27 mouse cellular contexts compared by ENCODE assay signal in genomic region chr13:84638401-84638934, GRCm38 (mm10).
A peak's percentile ranks its signal among the peaks of the same experiment; 100 is the strongest.
DNase-seq lines count a peak whose midpoint lies in the region; ATAC-seq and TF ChIP-seq lines count a peak whose summit lies in the region.
"Had no signal": no experiment of that assay in that cellular context is flagged by ENCODE, and none has a peak within 500 bp of the region (broad histone marks: within the 10 kb centered on the region; RNA-seq: fewer than 3 reads in every experiment).

No protein-coding gene starts in this region.

- H3K4me2 ChIP-seq in midbrain, embryonic 11.5 days = no peak overlapping the region
- H3K4me2 ChIP-seq in midbrain, embryonic 14.5 days (ENCODE audit: low read length) = no peak overlapping the region
- no peak overlapping the region; the same call in 1 of the 2 replicates for H3K4me2 ChIP-seq in forebrain, embryonic 14.5 days (ENCODE audit: low read length)
- H3K4me2 ChIP-seq in heart, embryonic 12.5 days = no peak overlapping the region
- no peak overlapping the region for H3K4me2 ChIP-seq in lung, postnatal 0 days (replicated peaks; ENCODE audit: low read depth, low read length)
- H3K4me2 ChIP-seq: embryonic facial prominence, embryonic 15.5 days; heart, embryonic 15.5 days; hindbrain, embryonic 14.5 days; intestine, embryonic 15.5 days had no signal

- WGBS in midbrain, embryonic 11.5 days = 53% methylated on average over 4 of the region's 4 CpGs
- 55% methylated on average over 4 of the region's 4 CpGs for WGBS in midbrain, embryonic 14.5 days
- WGBS in forebrain, embryonic 14.5 days = 10% methylated on average over 4 of the region's 4 CpGs
- 66% methylated on average over 4 of the region's 4 CpGs for WGBS in heart, embryonic 12.5 days
- WGBS in lung, postnatal 0 days = 74% methylated on average over 4 of the region's 4 CpGs

- H3K27me3 ChIP-seq in midbrain, embryonic 11.5 days (ENCODE audit: control insufficient read depth, insufficient read depth, low read length) = no peaks in the 10 kb centered on the region
- H3K27me3 ChIP-seq in midbrain, embryonic 14.5 days (ENCODE audit: control insufficient read depth, insufficient read depth, low read length) = no peaks in the 10 kb centered on the region
- no peaks in the 10 kb centered on the region for H3K27me3 ChIP-seq in forebrain, embryonic 14.5 days (replicated peaks; ENCODE audit: control insufficient read depth, insufficient read depth, low read length)
- no peaks in the 10 kb centered on the region for H3K27me3 ChIP-seq in heart, embryonic 12.5 days (replicated peaks)
- no peaks in the 10 kb centered on the region for H3K27me3 ChIP-seq in lung, postnatal 0 days (replicated peaks; ENCODE audit: insufficient read depth, low read length)
- H3K27me3 ChIP-seq: embryonic facial prominence, embryonic 15.5 days; heart, embryonic 15.5 days; intestine, embryonic 15.5 days had no signal

- no peak overlapping the region for H3K4me3 ChIP-seq in midbrain, embryonic 11.5 days (ENCODE audit: low read depth, low read length)
- H3K4me3 ChIP-seq in midbrain, embryonic 14.5 days (replicated peaks; ENCODE audit: low read depth, low read length) = no peak overlapping the region
- H3K4me3 ChIP-seq in forebrain, embryonic 14.5 days (ENCODE audit: low read depth, low read length) = no peak overlapping the region
- H3K4me3 ChIP-seq in heart, embryonic 12.5 days = no peak overlapping the region
- H3K4me3 ChIP-seq in lung, postnatal 0 days (ENCODE audit: low read depth, low read length) = no peak overlapping the region
- H3K4me3 ChIP-seq: embryonic facial prominence, embryonic 15.5 days; erythroblast, embryonic 14.5 days; gastrocnemius, adult 2 months; heart, embryonic 10.5 days; heart, embryonic 15.5 days; hindbrain, embryonic 10.5 days; intestine, embryonic 15.5 days had no signal

- no peaks in the 10 kb centered on the region for H3K36me3 ChIP-seq in midbrain, embryonic 11.5 days (ENCODE audit: control insufficient read depth, insufficient read depth, low read length)
- no peaks in the 10 kb centered on the region for H3K36me3 ChIP-seq in midbrain, embryonic 14.5 days (ENCODE audit: control insufficient read depth, insufficient read depth, low read length)
- H3K36me3 ChIP-seq in forebrain, embryonic 14.5 days (ENCODE audit: control insufficient read depth, insufficient read depth, low read length) = no peaks in the 10 kb centered on the region
- no peaks in the 10 kb centered on the region for H3K36me3 ChIP-seq in heart, embryonic 12.5 days
- no peaks in the 10 kb centered on the region for H3K36me3 ChIP-seq in lung, postnatal 0 days (ENCODE audit: insufficient read depth, low read length)
- H3K36me3 ChIP-seq: embryonic facial prominence, embryonic 15.5 days; G1E; heart, embryonic 10.5 days; heart, embryonic 15.5 days; hindbrain, embryonic 10.5 days; intestine, embryonic 15.5 days had no signal

- ATAC-seq in midbrain, embryonic 11.5 days (ENCODE audit: low FRiP score) = no peak
- ATAC-seq in midbrain, embryonic 14.5 days (ENCODE audit: low FRiP score, low TSS enrichment) = no peak
- peak; percentile 35 for ATAC-seq in forebrain, embryonic 14.5 days
- no peak for ATAC-seq in heart, embryonic 12.5 days (ENCODE audit: insufficient number of reproducible peaks, low FRiP score)
- no peak for ATAC-seq in lung, postnatal 0 days
- ATAC-seq: CD4-positive, CD25-positive, alpha-beta regulatory T cell, adult 4 months; intestine, embryonic 15.5 days had no signal

- H3K4me1 ChIP-seq in midbrain, embryonic 11.5 days (ENCODE audit: control insufficient read depth, insufficient read depth, low read length) = 0 out of 2 replicates have a peak, but pooled peaks cover 5% of the 10 kb centered on the region
- H3K4me1 ChIP-seq in midbrain, embryonic 14.5 days (ENCODE audit: control insufficient read depth, insufficient read depth, low read length) = no peaks in the 10 kb centered on the region
- H3K4me1 ChIP-seq in forebrain, embryonic 14.5 days (ENCODE audit: control insufficient read depth, insufficient read depth, low read length) = peaks cover 10% of the 10 kb centered on the region; the same call in 1 of the 2 replicates
- no peaks in the 10 kb centered on the region for H3K4me1 ChIP-seq in heart, embryonic 12.5 days (replicated peaks)
- no peaks in the 10 kb centered on the region for H3K4me1 ChIP-seq in lung, postnatal 0 days (ENCODE audit: insufficient read depth, low read depth, low read length)
- H3K4me1 ChIP-seq: embryonic facial prominence, embryonic 15.5 days; heart, embryonic 10.5 days; heart, embryonic 15.5 days; intestine, embryonic 15.5 days had no signal

- H3K27ac ChIP-seq in midbrain, embryonic 11.5 days (ENCODE audit: low read depth, low read length) = peak overlapping the region; percentile 20; the same call in 1 of the 2 replicates
- no peak overlapping the region for H3K27ac ChIP-seq in midbrain, embryonic 14.5 days (replicated peaks; ENCODE audit: low read depth, low read length)
- peak overlapping the region; percentile 81 for H3K27ac ChIP-seq in forebrain, embryonic 14.5 days (ENCODE audit: low read depth, low read length)
- no peak overlapping the region for H3K27ac ChIP-seq in heart, embryonic 12.5 days (ENCODE audit: poor library complexity, severe bottlenecking)
- no peak overlapping the region for H3K27ac ChIP-seq in lung, postnatal 0 days (ENCODE audit: low read length)
- H3K27ac ChIP-seq: embryonic facial prominence, embryonic 15.5 days; gastrocnemius, adult 2 months; heart, embryonic 10.5 days; heart, embryonic 15.5 days; hindbrain, embryonic 10.5 days; hindbrain, embryonic 14.5 days; intestine, embryonic 15.5 days had no signal

- peak; percentile 22 for DNase-seq in embryo, embryonic 10.5 days (ENCODE audit: low spot score)
- DNase-seq in embryo, embryonic 9.5 days (ENCODE audit: extremely low spot score) = no peak
- DNase-seq in midbrain, embryonic 11.5 days (ENCODE audit: low spot score, missing footprints) = no peak
- no peak for DNase-seq in midbrain, embryonic 14.5 days
- DNase-seq in forebrain, embryonic 14.5 days (ENCODE audit: low spot score) = peak; percentile 76
- DNase-seq in lung, postnatal 0 days (ENCODE audit: low spot score) = no peak
- DNase-seq: adrenal gland, adult 8-10 months; adrenal gland, postnatal 36 days; B cell, adult 2 months; cerebellum, adult 11 months; cerebellum, adult 8-10 months; cerebellum, postnatal 14 days; gastrocnemius, adult 2 months; gastrocnemius, postnatal 25 days; heart, adult 11 months; heart, postnatal 14 days; kidney, adult 18-20 months had no signal

- TF ChIP-seq CTCF in lung, postnatal 0 days (IDR thresholded peaks at IDR 0.05) = no peak

- no peak overlapping the region for H3K9ac ChIP-seq in midbrain, embryonic 11.5 days (ENCODE audit: low read length)
- no peak overlapping the region for H3K9ac ChIP-seq in midbrain, embryonic 14.5 days (replicated peaks; ENCODE audit: low read length)
- no peak overlapping the region for H3K9ac ChIP-seq in forebrain, embryonic 14.5 days (ENCODE audit: low read length)
- no peak overlapping the region for H3K9ac ChIP-seq in heart, embryonic 12.5 days
- no peak overlapping the region for H3K9ac ChIP-seq in lung, postnatal 0 days (replicated peaks; ENCODE audit: low read depth)
- H3K9ac ChIP-seq: embryonic facial prominence, embryonic 15.5 days; heart, embryonic 15.5 days; hindbrain, embryonic 14.5 days; intestine, embryonic 15.5 days had no signal

- TF ChIP-seq EP300 in lung, postnatal 0 days (IDR thresholded peaks at IDR 0.05) = no peak

- H3K9me3 ChIP-seq in midbrain, embryonic 11.5 days (ENCODE audit: control insufficient read depth, low read length) = no peaks in the 10 kb centered on the region
- H3K9me3 ChIP-seq in midbrain, embryonic 14.5 days (ENCODE audit: control insufficient read depth, low read length) = no peaks in the 10 kb centered on the region
- H3K9me3 ChIP-seq in forebrain, embryonic 14.5 days (replicated peaks; ENCODE audit: control insufficient read depth, low read length) = 0 out of 2 replicates have a peak, but pooled peaks cover 2% of the 10 kb centered on the region
- no peaks in the 10 kb centered on the region; the same call in none of the 2 replicates for H3K9me3 ChIP-seq in heart, embryonic 12.5 days (replicated peaks)
- no peaks in the 10 kb centered on the region for H3K9me3 ChIP-seq in lung, postnatal 0 days (ENCODE audit: low read length)
- H3K9me3 ChIP-seq: embryonic facial prominence, embryonic 15.5 days; G1E; heart, embryonic 10.5 days; heart, embryonic 15.5 days; hindbrain, embryonic 10.5 days; intestine, embryonic 15.5 days had no signal

Comparison
In these comparisons a context has a peak if more than half of its experiments do, and no peak if none do; other contexts are left out.
1. DNase-seq: peak in embryo, embryonic 10.5 days (single experiment) and forebrain, embryonic 14.5 days (single experiment); none in embryo, embryonic 9.5 days (single experiment), midbrain, embryonic 11.5 days (single experiment), midbrain, embryonic 14.5 days (single experiment) and lung, postnatal 0 days (single experiment).
2. H3K27ac ChIP-seq: peak in midbrain, embryonic 11.5 days (single experiment) and forebrain, embryonic 14.5 days (single experiment); none in midbrain, embryonic 14.5 days (single experiment), heart, embryonic 12.5 days (single experiment) and lung, postnatal 0 days (single experiment).